Mouse (Mus musculus) heart, adult 2 months (tissue): ENCODE measurements around the gene Adad2. TPM values are rescaled to one million over a fixed set of nuclear protein-coding genes. Genes with fewer than 3 reads are reported as not detected.

Source experiments
- DNase-seq, 2 experiments: peaks; one replicate each; pipeline ENCODE4 v3.0.0; 2021
- H3K27ac ChIP-seq: fragments of 200-600 bp; 2 replicates; pipeline ENCODE4 v1.8.1; 2022
- H3K27me3 ChIP-seq: fragments of 200-500 bp; 2 replicates; pipeline ENCODE4 v1.6.1; 2012; ENCODE audit warnings: mild to moderate bottlenecking, low read length, inconsistent platforms, mixed read lengths; ENCODE audit not compliant: control insufficient read depth, insufficient read depth
- H3K36me3 ChIP-seq: fragments of 200-500 bp; 2 replicates; pipeline ENCODE4 v1.6.1; 2012; ENCODE audit warnings: low read length, inconsistent platforms; ENCODE audit not compliant: control insufficient read depth, insufficient read depth
- H3K4me1 ChIP-seq: fragments of 200-500 bp; 2 replicates; pipeline ENCODE4 v1.6.1; 2011; ENCODE audit warnings: low read length; ENCODE audit not compliant: control insufficient read depth, insufficient read depth
- H3K4me3 ChIP-seq: fragments of 200-600 bp; 2 replicates; pipeline ENCODE4 v1.8.1; 2022
- H3K79me2 ChIP-seq: fragments of 200-500 bp; replicated peaks from 2 replicates; pipeline ENCODE4 v1.6.1; 2012; ENCODE audit warnings: mild to moderate bottlenecking, inconsistent platforms, low read length, moderate library complexity, mixed read lengths; ENCODE audit not compliant: control insufficient read depth, insufficient read depth
- H3K9ac ChIP-seq: fragments of 200-500 bp; 2 replicates; pipeline ENCODE4 v1.6.1; 2012; ENCODE audit warnings: low read depth, mild to moderate bottlenecking, control low read depth, inconsistent platforms, low read length, mixed read lengths
- CTCF ChIP-seq: fragments of 200-600 bp; IDR thresholded peaks from 2 replicates; pipeline ENCODE4 v1.8.1; 2022; ENCODE audit warnings: antibody characterized with exemption, mild to moderate bottlenecking, moderate library complexity
- EP300 ChIP-seq: fragments of 200-500 bp; IDR thresholded peaks from 2 replicates; pipeline ENCODE4 v1.6.1; 2011; ENCODE audit warnings: low read depth, low read length, control low read depth; ENCODE audit not compliant: insufficient read depth
- POLR2A ChIP-seq: fragments of 200-500 bp; IDR thresholded peaks from 2 replicates; pipeline ENCODE4 v1.6.1; 2011; ENCODE audit warnings: mild to moderate bottlenecking, low read depth, low read length, control low read depth; ENCODE audit not compliant: insufficient read depth
- WGBS: fragments of 180-500 bp; shearing (Covaris S2); methylation state at CpG from one replicate; pipeline ENCODE4 v1.1.7; 2018; 5-methylcytosine and 5-hydroxymethylcytosine counted together
- intact Hi-C: fragments of 180-260 bp; cut with DNase I; formaldehyde crosslinking; loops from one replicate; pipeline ENCODE4 v1.15.1; 2025
- polyA plus RNA-seq: library from polyadenylated mRNA; depleted of rRNA; stranded (reverse); fragments of >200 nt; gene quantifications from 2 replicates; pipeline ENCODE4 v1.2.3, GENCODE M21; 2012; rRNA removed
- total RNA-seq, 2 experiments: library from RNA; stranded (reverse); gene quantifications; 2 replicates each; pipeline ENCODE4 v1.2.3; 2021

Gene Adad2
- total and polyA plus RNA-seq, 3 experiments = not detected

- H3K9ac ChIP-seq = no peak overlapping the region
- DNase-seq = no peak
- no peak overlapping the region for H3K4me3 ChIP-seq
- H3K36me3 ChIP-seq = no peaks in the 10 kb centered on the region
- H3K27me3 ChIP-seq = no peaks in the 10 kb centered on the region
- peak overlapping the region; percentile 52 for H3K27ac ChIP-seq
- intact Hi-C loops = no loop called here
- no peaks in the 10 kb centered on the region for H3K79me2 ChIP-seq
- WGBS = 49% methylated on average over 6 of the region's 6 CpGs
- TF ChIP-seq POLR2A (no peak), CTCF (no peak), EP300 (no peak)
- peaks cover 16% of the 10 kb centered on the region for H3K4me1 ChIP-seq
Measured at GRCm38 (mm10) chr8:119661892-119662291, 49.3 kb downstream of the Adad2 start.

GRCm38 (mm10) chr8:119663440-119663839 is 50.9 kb downstream of the Adad2 start:
- Histone ChIP-seq H3K79me2 (no peaks in the 10 kb centered on the region), H3K36me3 (no peaks in the 10 kb centered on the region), H3K4me1 (peaks cover 16% of the 10 kb centered on the region), H3K27me3 (no peaks in the 10 kb centered on the region), H3K4me3 (no peak overlapping the region), H3K27ac (no peak overlapping the region), H3K9ac (no peak overlapping the region)
- no peak for DNase-seq
- 63% methylated on average over 11 of the region's 11 CpGs for WGBS
- TF ChIP-seq POLR2A = no peak
- TF ChIP-seq EP300 = no peak
- TF ChIP-seq CTCF = no peak
- intact Hi-C loops = no loop called here

- Histone ChIP-seq H3K79me2 (no peaks in the 10 kb centered on the region), H3K27ac (peak overlapping the region; percentile 83), H3K9ac (no peak overlapping the region; the same call in 1 of the 2 replicates), H3K4me1 (peaks cover 16% of the 10 kb centered on the region), H3K4me3 (no peak overlapping the region), H3K36me3 (no peaks in the 10 kb centered on the region), H3K27me3 (no peaks in the 10 kb centered on the region)
- WGBS = 51% methylated on average over 6 of the region's 6 CpGs
- DNase-seq = peak; percentile 53 to 55
- no peak for TF ChIP-seq POLR2A
- intact Hi-C loops = no loop called here
Measured at GRCm38 (mm10) chr8:119665270-119665669, 52.7 kb downstream of the Adad2 start.

Other genes starting within 250 kb of the Adad2 start
- gene Mlycd, start 217.9 kb upstream of the Adad2 start, total RNA-seq = 100 to 1,000 TPM; 110 to 118 TPM
- 83.8 and 99.1 TPM in 2 replicates for gene Mlycd, start 217.9 kb upstream of the Adad2 start, polyA plus RNA-seq
- gene Osgin1, start 178.6 kb upstream of the Adad2 start, total RNA-seq = 1 to 10 TPM; 3.9 to 5.5 TPM
- gene Osgin1, start 178.6 kb upstream of the Adad2 start, polyA plus RNA-seq = 7.2 and 7.8 TPM in 2 replicates
- gene Necab2, start 166.0 kb upstream of the Adad2 start, total RNA-seq = not detected
- gene Necab2, start 166.0 kb upstream of the Adad2 start, polyA plus RNA-seq = not detected in 2 replicates
- not detected for gene Slc38a8, start 111.0 kb upstream of the Adad2 start, total RNA-seq
- 0.12 TPM in 1 of 2 replicates, not detected in the other for gene Slc38a8, start 111.0 kb upstream of the Adad2 start, polyA plus RNA-seq
- gene Mbtps1, start 54.0 kb upstream of the Adad2 start, total RNA-seq = 10 to 100 TPM; 32.6 to 35.4 TPM
- 36.6 and 51.2 TPM in 2 replicates for gene Mbtps1, start 54.0 kb upstream of the Adad2 start, polyA plus RNA-seq
- gene Hsdl1, start 37.6 kb upstream of the Adad2 start, total RNA-seq = 10 to 100 TPM; 17.6 to 20.4 TPM
- gene Hsdl1, start 37.6 kb upstream of the Adad2 start, polyA plus RNA-seq = 11.9 and 15.6 TPM in 2 replicates
- not detected for gene Dnaaf1, start 37.5 kb upstream of the Adad2 start, total RNA-seq
- 0.12 and 0.39 TPM in 2 replicates for gene Dnaaf1, start 37.5 kb upstream of the Adad2 start, polyA plus RNA-seq
- 1 to 10 TPM; 3.6 to 3.7 TPM for gene Taf1c, start 7.5 kb upstream of the Adad2 start, total RNA-seq
- gene Taf1c, start 7.5 kb upstream of the Adad2 start, polyA plus RNA-seq = 6.5 and 8.7 TPM in 2 replicates
- gene Kcng4, start 22.9 kb downstream of the Adad2 start, total RNA-seq = under 1 TPM; 0.05 to 0.23 TPM
- gene Kcng4, start 22.9 kb downstream of the Adad2 start, polyA plus RNA-seq = 0.33 and 0.41 TPM in 2 replicates
- gene Wfdc1, start 53.6 kb downstream of the Adad2 start, total RNA-seq = 10 to 100 TPM; 27.9 to 33.2 TPM
- gene Wfdc1, start 53.6 kb downstream of the Adad2 start, polyA plus RNA-seq = 39.0 and 41.4 TPM in 2 replicates
- gene Atp2c2, start 87.3 kb downstream of the Adad2 start, total RNA-seq = under 1 TPM in 1 of 2 experiments, not detected in 1; 0.07 TPM
- 0.59 TPM in 1 of 2 replicates, not detected in the other for gene Atp2c2, start 87.3 kb downstream of the Adad2 start, polyA plus RNA-seq
- 10 to 100 TPM; 11.3 TPM for gene Tldc1, start 165.7 kb downstream of the Adad2 start, total RNA-seq
- gene Tldc1, start 165.7 kb downstream of the Adad2 start, polyA plus RNA-seq = 14.6 and 15.6 TPM in 2 replicates
- gene Cotl1, start 227.8 kb downstream of the Adad2 start, total RNA-seq = 10 to 100 TPM; 17.5 to 20.4 TPM
- 16.5 and 23.2 TPM in 2 replicates for gene Cotl1, start 227.8 kb downstream of the Adad2 start, polyA plus RNA-seq
- 1 to 10 TPM; 2.6 to 2.7 TPM for gene Klhl36, start 249.5 kb downstream of the Adad2 start, total RNA-seq
- gene Klhl36, start 249.5 kb downstream of the Adad2 start, polyA plus RNA-seq = 5.7 and 6.0 TPM in 2 replicates